Mouse (Mus musculus): Measurements from ENCODE around the gene Dyx1c1. TPM values are rescaled to one million over a fixed set of nuclear protein-coding genes. Genes with fewer than 3 reads are reported as not detected.

Gene Dyx1c1
- polyA plus RNA-seq, 1 experiment from 2014 or later = 1.5 TPM

GRCm38 (mm10) chr9:73004076-73004475 lies 45.5 kb downstream of the Dyx1c1 start:
- Histone ChIP-seq H3K9ac (no peak overlapping the region; the same call in 1 of the 2 replicates), H3K9me3 (no peaks in the 10 kb centered on the region), H3K4me2 (replicated peaks) (no peak overlapping the region), H3K4me3 (no peak overlapping the region), H3K27ac (no peak overlapping the region), H3K36me3 (peaks cover 7% of the 10 kb centered on the region), H3K4me1 (no peaks in the 10 kb centered on the region), H3K27me3 (no peaks in the 10 kb centered on the region)
- ATAC-seq (ENCODE audit: insufficient number of reproducible peaks, insufficient read depth, low FRiP score, low TSS enrichment) = no peak
- 85% methylated on average over 8 of the region's 8 CpGs for WGBS

GRCm38 (mm10) chr9:73005106-73005505 lies 46.5 kb downstream of the Dyx1c1 start:
- no peak for ATAC-seq (ENCODE audit: insufficient number of reproducible peaks, insufficient read depth, low FRiP score, low TSS enrichment)
- Histone ChIP-seq H3K27ac (no peak overlapping the region), H3K9me3 (no peaks in the 10 kb centered on the region), H3K27me3 (no peaks in the 10 kb centered on the region), H3K4me3 (no peak overlapping the region), H3K36me3 (peaks cover 7% of the 10 kb centered on the region), H3K4me2 (replicated peaks) (no peak overlapping the region), H3K9ac (no peak overlapping the region), H3K4me1 (no peaks in the 10 kb centered on the region)
- 93% methylated on average over 6 of the region's 6 CpGs for WGBS

GRCm38 (mm10) chr9:73006175-73006574 lies 47.6 kb downstream of the Dyx1c1 start:
- 89% methylated on average over 3 of the region's 3 CpGs for WGBS
- Histone ChIP-seq H3K4me3 (no peak overlapping the region), H3K4me2 (replicated peaks) (no peak overlapping the region), H3K36me3 (peaks cover 10% of the 10 kb centered on the region), H3K9ac (no peak overlapping the region), H3K4me1 (no peaks in the 10 kb centered on the region), H3K27ac (no peak overlapping the region), H3K27me3 (no peaks in the 10 kb centered on the region), H3K9me3 (no peaks in the 10 kb centered on the region)
- ATAC-seq (ENCODE audit: insufficient number of reproducible peaks, insufficient read depth, low FRiP score, low TSS enrichment) = no peak

- Histone ChIP-seq H3K27me3 (no peaks in the 10 kb centered on the region), H3K4me3 (no peak overlapping the region), H3K9ac (no peak overlapping the region), H3K27ac (no peak overlapping the region), H3K9me3 (no peaks in the 10 kb centered on the region), H3K4me2 (replicated peaks) (no peak overlapping the region), H3K36me3 (peaks cover 19% of the 10 kb centered on the region), H3K4me1 (no peaks in the 10 kb centered on the region)
- no peak for ATAC-seq (ENCODE audit: insufficient number of reproducible peaks, insufficient read depth, low FRiP score, low TSS enrichment)
- 71% methylated on average over 3 of the region's 3 CpGs for WGBS
Observed at GRCm38 (mm10) chr9:73008384-73008783, 49.8 kb downstream of the Dyx1c1 start.

- no peak for ATAC-seq (ENCODE audit: insufficient number of reproducible peaks, insufficient read depth, low FRiP score, low TSS enrichment)
- Histone ChIP-seq H3K4me3 (no peak overlapping the region), H3K27me3 (no peaks in the 10 kb centered on the region), H3K36me3 (peaks cover 42% of the 10 kb centered on the region), H3K4me1 (no peaks in the 10 kb centered on the region), H3K9me3 (no peaks in the 10 kb centered on the region), H3K27ac (no peak overlapping the region), H3K4me2 (replicated peaks) (no peak overlapping the region), H3K9ac (no peak overlapping the region)
- 85% methylated on average over 4 of the region's 4 CpGs for WGBS
Observed at GRCm38 (mm10) chr9:73012629-73013028, 54.0 kb downstream of the Dyx1c1 start.

GRCm38 (mm10) chr9:73014724-73015123 lies 56.1 kb downstream of the Dyx1c1 start:
- Histone ChIP-seq H3K4me2 (replicated peaks) (no peak overlapping the region), H3K27ac (no peak overlapping the region), H3K9me3 (no peaks in the 10 kb centered on the region), H3K27me3 (no peaks in the 10 kb centered on the region), H3K36me3 (peaks cover 56% of the 10 kb centered on the region), H3K9ac (no peak overlapping the region), H3K4me1 (no peaks in the 10 kb centered on the region), H3K4me3 (no peak overlapping the region)
- ATAC-seq (ENCODE audit: insufficient number of reproducible peaks, insufficient read depth, low FRiP score, low TSS enrichment) = no peak
- WGBS = 82% methylated on average over 13 of the region's 13 CpGs

GRCm38 (mm10) chr9:73019841-73020240 lies 61.3 kb downstream of the Dyx1c1 start:
- no peak overlapping the region for H3K27ac ChIP-seq
- H3K36me3 ChIP-seq = peaks cover 49% of the 10 kb centered on the region
- no peaks in the 10 kb centered on the region for H3K9me3 ChIP-seq
- no peaks in the 10 kb centered on the region for H3K27me3 ChIP-seq
- ATAC-seq (ENCODE audit: insufficient number of reproducible peaks, insufficient read depth, low FRiP score, low TSS enrichment) = no peak
- no peak overlapping the region for H3K4me3 ChIP-seq
- WGBS = 88% methylated on average over 10 of the region's 10 CpGs
- H3K4me2 ChIP-seq (replicated peaks) = no peak overlapping the region
- H3K9ac ChIP-seq = no peak overlapping the region
- H3K4me1 ChIP-seq = no peaks in the 10 kb centered on the region

- H3K36me3 ChIP-seq = peaks cover 46% of the 10 kb centered on the region
Observed at GRCm38 (mm10) chr9:73020566-73021097, 62.0 kb downstream of the Dyx1c1 start.

More at GRCm38 (mm10) chr9:73020566-73021097, 62.0 kb downstream of the Dyx1c1 start:
- Histone ChIP-seq H3K9me3 (no peaks in the 10 kb centered on the region), H3K4me3 (no peak overlapping the region), H3K9ac (no peak overlapping the region), H3K4me1 (no peaks in the 10 kb centered on the region), H3K27ac (no peak overlapping the region), H3K4me2 (replicated peaks) (no peak overlapping the region), H3K27me3 (no peaks in the 10 kb centered on the region)
- ATAC-seq (ENCODE audit: insufficient number of reproducible peaks, insufficient read depth, low FRiP score, low TSS enrichment) = no peak
- WGBS = 88% methylated on average over 5 of the region's 5 CpGs

Small RNA genes within 50 kb of the gene (microRNA-seq; reads per million reads assigned to microRNA genes)
- not detected for gene Gm27353

Other genes starting within 250 kb of the Dyx1c1 start
- gene Prtg, start 151.9 kb upstream of the Dyx1c1 start, polyA plus RNA-seq (2016; fragmentation: Nextera tagmentation; extraction: Ambion mirVana) = 1.8 and 2.1 TPM in 2 replicates
- gene Pygo1, start 33.1 kb upstream of the Dyx1c1 start, polyA plus RNA-seq (2016; fragmentation: Nextera tagmentation; extraction: Ambion mirVana) = 11.7 TPM in 2 replicates
- not detected in 2 replicates for gene Gm44503, start 67 bp downstream of the Dyx1c1 start, polyA plus RNA-seq (2016; fragmentation: Nextera tagmentation; extraction: Ambion mirVana)
- gene Ccpg1os, start 26.6 kb downstream of the Dyx1c1 start, polyA plus RNA-seq (2016; fragmentation: Nextera tagmentation; extraction: Ambion mirVana) = 13.6 and 13.8 TPM in 2 replicates
- 22.3 and 24.9 TPM in 2 replicates for gene Ccpg1, start 26.6 kb downstream of the Dyx1c1 start, polyA plus RNA-seq (2016; fragmentation: Nextera tagmentation; extraction: Ambion mirVana)
- gene Pigb, start 81.6 kb downstream of the Dyx1c1 start, polyA plus RNA-seq (2016; fragmentation: Nextera tagmentation; extraction: Ambion mirVana) = 13.5 and 14.7 TPM in 2 replicates
- gene Rab27a, start 86.1 kb downstream of the Dyx1c1 start, polyA plus RNA-seq (2016; fragmentation: Nextera tagmentation; extraction: Ambion mirVana) = 6.8 and 8.9 TPM in 2 replicates
- 0.20 TPM in 1 of 2 replicates, not detected in the other for gene Khdc3, start 143.1 kb downstream of the Dyx1c1 start, polyA plus RNA-seq (2016; fragmentation: Nextera tagmentation; extraction: Ambion mirVana)
- gene Gm20509, start 143.7 kb downstream of the Dyx1c1 start, polyA plus RNA-seq (2016; fragmentation: Nextera tagmentation; extraction: Ambion mirVana) = not detected in 2 replicates
- gene Rsl24d1, start 154.6 kb downstream of the Dyx1c1 start, polyA plus RNA-seq (2016; fragmentation: Nextera tagmentation; extraction: Ambion mirVana) = 140 and 143 TPM in 2 replicates